Mouse (Mus musculus) adrenal gland, postnatal 14 days (tissue): ENCODE measurements at regions not wholly inside any gene's neighbourhood (a gene's known extent, or its start where the extent isn't known, plus 50 kb on each side); places are given as distances from the start of the nearest gene placed in this dataset.
"Not testable (repeated sequence)": the region's sequence is repeated elsewhere in the genome, so short reads cannot be mapped to it uniquely, and the experiment has no call there.

Experiments
- DNase-seq: peaks from one replicate; pipeline ENCODE4 v3.0.0; 2021; ENCODE audit warnings: mixed read lengths

DNA sequence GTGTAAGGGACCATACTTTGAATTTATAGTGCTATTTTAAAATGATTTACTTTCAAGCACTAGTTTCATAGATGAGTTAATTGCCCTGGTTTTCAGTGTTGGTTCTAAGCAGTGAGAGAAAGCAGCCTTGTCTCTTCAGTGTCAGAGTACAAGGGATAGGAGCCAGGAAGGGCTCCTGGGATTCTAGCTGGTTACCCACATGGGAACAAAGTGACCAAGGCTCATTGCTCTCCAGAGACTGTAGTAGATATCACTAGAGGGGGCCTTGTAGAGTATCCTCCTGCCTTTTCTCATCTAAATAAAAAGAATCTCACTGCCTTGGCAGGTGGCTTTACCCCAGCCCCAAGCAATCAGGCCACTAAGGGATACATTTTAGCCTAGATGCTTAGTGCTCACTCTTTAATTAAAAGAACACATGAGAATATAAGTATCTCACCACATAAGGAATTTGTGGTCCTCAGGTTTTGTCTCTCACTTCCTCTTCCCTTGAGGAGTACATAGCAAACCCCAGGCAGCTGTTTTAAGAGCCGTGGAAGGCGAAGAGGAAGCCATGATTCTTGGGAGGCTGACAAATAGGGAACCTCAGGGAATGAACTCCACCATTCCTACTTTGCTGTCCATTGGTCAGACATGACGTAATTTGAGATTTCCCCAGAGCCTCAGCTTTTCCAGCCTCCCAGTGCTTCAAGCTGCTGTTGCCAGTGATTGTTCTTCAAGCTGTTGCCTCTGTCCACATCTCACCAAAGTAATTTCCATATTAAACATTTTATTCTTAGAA lies 449.2 kb upstream of the Ube2e3 start:
- peak; percentile 6 for DNase-seq

DNA sequence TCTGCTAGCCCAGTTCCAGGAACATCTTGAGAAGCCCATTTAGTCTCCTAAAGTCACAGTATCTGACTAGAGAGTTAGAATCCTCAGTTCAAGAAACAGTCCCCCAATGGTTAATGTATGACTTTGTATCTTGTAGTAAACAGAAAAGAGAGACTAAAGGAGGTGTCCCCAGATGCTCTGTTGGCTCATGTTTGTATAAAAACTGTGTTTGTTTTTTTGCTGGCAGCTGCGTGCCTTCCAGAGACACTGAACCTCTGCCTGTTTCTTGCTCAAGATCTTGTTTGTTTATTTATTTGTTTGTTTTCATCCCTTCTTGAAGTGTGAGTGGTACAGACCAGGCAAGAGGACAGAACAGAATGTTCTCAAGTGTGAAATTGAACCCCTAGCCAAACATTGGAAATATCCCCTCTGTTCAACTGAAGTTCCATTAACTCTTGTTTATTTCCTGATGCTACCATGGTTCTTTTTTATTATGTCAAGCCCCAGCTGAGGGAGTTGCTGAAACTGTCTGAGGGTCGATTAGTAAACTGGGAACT lies 451.3 kb upstream of the Ube2e3 start:
- no peak for DNase-seq

- no peak for DNase-seq
These were observed 454.9 kb upstream of the Ube2e3 start for GRCm38 (mm10) chr2:78412985-78413384.

DNA sequence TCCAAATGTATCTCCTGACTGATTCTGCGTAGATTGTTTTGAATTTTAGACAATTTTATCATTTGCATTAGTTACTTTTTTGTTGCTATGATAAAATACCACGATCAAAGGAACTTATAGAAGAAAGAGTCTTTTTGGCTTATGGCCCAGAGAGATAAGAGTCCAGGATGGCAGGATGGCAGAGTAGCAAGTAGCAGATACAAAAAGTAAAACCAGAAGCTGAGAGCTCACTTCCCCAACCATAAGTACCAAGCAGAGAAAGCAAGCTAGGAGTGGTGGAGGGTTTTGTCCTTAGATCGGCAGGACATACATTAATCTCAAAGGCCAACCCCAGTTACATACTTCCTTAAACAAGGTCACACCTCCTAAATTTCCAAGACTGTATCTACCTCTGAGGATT lies 457.7 kb upstream of the Cwc22 start:
- no peak for DNase-seq

DNA sequence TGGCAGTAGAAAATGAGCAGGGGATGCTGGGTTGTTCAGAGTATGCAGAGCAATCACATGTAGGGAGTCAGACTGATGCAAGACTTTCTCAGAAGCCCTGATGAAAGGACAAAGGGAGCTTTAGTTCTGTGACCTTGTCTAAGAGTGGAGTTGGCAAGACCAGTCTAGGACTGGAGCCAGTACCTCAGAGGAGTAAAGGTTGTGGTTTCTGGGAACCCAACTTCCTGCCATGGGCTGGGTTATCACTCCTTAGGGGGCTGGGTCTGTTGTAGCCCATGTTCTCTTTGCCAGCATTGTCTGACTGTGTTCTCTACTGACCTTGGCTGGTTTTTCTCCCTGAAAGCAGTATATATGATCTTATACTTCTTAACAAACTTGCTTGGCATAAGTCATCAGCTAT lies 453.1 kb upstream of the Cwc22 start:
- DNase-seq = peak; percentile 5

- no peak for DNase-seq
These were observed 450.7 kb upstream of the Cwc22 start for GRCm38 (mm10) chr2:78396924-78397323.

DNA sequence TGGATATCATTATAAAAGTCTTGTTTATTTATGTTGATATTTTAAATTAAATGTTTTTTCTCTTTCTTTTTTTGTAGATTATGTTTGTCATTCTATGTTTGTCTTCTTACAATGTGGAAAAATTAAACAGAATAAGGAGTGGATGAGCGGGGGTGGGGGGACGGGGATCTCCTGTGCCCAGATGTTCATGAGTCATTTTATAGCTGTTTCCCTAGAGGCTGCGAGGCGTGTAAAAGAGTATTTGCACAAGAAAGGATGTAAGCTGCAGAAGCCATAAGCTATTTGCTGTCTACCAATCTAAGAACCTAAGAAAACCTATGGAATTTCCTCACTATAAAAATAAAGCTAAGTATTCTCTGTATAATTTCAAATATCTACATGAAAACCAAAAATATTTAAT lies 446.9 kb upstream of the Cwc22 start:
- DNase-seq = no peak

GRCm38 (mm10) chr2:78392425-78392824 lies 446.2 kb upstream of the Cwc22 start:
- DNase-seq = no peak

DNA sequence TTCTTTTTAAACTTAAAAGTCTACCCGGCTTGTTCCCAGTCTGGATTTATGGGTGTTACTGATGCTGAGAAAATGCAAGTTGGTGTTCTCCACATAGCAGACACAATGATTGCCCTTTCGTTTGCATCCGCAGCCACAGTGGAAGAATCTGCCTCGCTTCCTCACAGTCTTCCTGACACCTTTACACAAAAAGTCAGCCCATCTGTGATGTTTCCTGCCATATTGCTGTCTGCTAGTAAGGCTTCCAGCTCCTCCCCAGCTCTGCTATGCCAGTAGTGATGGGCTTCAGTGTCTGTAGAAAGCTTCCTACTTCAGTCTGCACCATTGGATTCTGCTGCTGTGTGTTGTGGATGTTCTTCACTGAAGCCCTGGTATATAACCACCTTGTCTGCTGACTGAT lies 441.8 kb upstream of the Cwc22 start:
- DNase-seq = no peak

GRCm38 (mm10) chr2:78381234-78381633 lies 435.1 kb upstream of the Cwc22 start:
- no peak for DNase-seq

DNA sequence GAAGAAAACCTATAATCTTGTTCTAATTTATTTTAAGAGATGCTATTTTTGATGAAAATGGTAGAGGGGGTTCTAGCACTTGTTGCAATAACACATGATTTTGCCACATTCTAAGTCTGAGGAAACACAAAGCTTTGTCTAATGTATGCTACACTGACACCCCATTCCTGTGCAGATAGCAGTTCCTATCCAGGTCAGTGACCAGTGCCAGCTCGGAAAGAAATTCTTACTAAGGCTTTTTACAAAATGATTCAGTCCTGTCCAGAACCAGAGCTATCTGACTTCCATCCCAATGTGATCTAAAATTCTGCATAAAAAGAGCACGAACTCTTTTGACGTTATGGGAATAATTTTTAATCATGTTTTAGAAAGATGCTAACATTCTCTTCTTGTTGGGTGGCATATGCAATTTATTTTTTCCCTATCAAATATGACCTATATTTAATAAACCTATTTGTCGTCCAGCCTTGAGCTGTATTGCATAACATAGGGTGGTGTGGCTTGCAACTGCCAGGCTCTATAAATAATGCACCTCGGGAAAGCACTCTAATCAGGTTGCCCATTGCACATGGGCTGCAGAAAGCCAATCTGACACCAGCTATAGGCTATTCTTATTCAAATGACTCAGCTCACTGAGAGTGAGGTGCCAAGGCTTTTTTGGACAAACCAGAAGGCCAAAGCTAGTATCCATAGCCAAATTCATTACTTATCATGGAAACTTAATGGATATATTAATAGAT lies 385.7 kb upstream of the Cwc22 start:
- no peak for DNase-seq

DNA sequence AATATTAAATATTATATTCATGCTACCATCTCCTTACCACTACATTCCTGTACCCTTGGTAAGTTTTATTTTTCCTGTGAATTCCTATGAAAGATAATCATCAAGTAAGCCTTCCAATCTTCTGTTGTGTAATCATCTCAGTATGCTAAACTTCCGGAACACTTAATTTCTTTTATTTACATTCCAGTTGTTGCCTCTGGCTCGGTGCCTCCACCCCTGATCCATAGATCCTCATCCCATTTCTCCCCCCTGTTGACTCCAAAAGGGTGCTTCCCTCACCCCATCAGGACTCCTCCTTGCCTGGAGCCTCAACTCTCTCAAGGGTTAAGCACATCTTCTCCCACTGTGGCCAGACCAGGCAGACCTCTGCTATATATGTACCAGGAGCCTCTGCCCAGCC lies 379.9 kb upstream of the Cwc22 start:
- no peak for DNase-seq

GRCm38 (mm10) chr2:78322216-78322965 lies 376.2 kb upstream of the Cwc22 start:
- DNase-seq = no peak

- DNase-seq = no peak
These were observed 365.8 kb upstream of the Cwc22 start for GRCm38 (mm10) chr2:78311766-78312491.

GRCm38 (mm10) chr2:78309361-78309760 lies 363.2 kb upstream of the Cwc22 start:
- DNase-seq = no peak

DNA sequence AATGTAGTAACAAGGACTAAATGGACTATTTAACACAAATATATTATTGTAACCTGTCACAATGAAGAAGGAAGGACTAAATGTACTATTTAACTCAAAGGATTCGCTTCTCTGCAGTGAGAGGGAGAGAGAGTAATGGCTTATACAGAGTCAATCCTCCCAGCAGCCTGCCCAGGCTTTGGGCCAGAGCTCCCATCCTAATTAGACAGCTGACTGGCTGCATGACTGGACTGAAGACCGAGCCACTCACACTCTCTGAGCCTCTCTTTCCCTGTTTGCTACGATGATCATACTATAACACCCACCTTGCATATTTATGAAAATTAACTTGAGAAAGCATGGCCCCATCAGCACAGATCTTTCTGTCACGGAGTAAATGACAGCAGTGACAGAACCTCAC lies 360.7 kb upstream of the Cwc22 start:
- DNase-seq = no peak

GRCm38 (mm10) chr2:78291665-78292064 lies 345.5 kb upstream of the Cwc22 start:
- no peak for DNase-seq

DNA sequence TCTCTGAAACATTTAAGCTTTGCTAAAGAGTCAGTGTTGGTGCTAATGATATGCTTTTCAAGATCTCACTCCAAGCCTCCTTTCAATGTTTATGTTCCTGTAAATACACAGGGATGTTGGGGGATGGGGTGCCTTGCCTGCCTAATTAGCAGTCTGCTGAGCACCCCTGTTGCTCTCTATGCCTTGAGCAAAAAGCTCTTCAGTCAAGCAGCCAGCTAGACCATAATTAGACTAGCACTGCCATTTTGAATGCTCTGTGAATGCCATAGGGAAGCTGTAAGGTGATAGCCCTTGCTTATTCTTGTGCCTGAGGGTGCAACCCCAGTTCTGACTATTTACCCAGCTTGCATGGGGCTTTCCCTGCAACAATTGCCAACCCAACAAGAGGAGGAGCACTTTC lies 338.6 kb upstream of the Cwc22 start:
- no peak for DNase-seq

- no peak for DNase-seq
These were observed 337.4 kb upstream of the Cwc22 start for GRCm38 (mm10) chr2:78283605-78284004.

DNA sequence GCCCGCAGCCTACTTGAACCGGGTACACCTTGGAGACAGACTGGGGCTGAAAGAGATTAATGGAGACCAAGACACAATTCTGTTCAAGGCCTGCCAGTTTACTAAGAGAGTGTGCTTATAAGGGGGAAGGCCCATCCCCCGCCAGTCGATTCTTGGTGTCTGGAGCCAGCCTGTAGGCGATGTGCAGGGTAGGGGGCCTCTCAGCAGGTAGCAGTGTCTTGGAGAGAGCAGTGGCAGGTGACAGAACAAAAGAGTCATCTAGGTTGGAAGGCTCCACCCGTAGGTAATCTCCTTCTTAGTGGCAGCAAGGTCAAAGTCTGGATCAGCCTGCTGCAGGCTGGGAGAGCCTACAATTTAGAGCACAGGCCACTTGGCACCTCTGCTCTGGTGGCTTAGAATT lies 335.7 kb upstream of the Cwc22 start:
- DNase-seq = not testable (repeated sequence)

- DNase-seq = no peak
These were observed 334.2 kb upstream of the Cwc22 start for GRCm38 (mm10) chr2:78280219-78280915.
